Mouse (Mus musculus) cerebellum, adult 2 months (tissue): ENCODE results near the gene Sdhc. TPM values are rescaled to one million over a fixed set of nuclear protein-coding genes. Genes with fewer than 3 reads are reported as not detected.
"Not testable (repeated sequence)": the region's sequence is repeated elsewhere in the genome, so short reads cannot be mapped to it uniquely, and the experiment has no call there.

Experiments
- DNase-seq, 2 experiments: peaks; one replicate each; pipeline ENCODE4 v3.0.0; 2021
- H3K27ac ChIP-seq: fragments of 200-500 bp; 2 replicates; pipeline ENCODE4 v1.5.1; 2012; ENCODE audit warnings: low read length, control low read depth, inconsistent platforms; ENCODE audit not compliant: insufficient read depth
- H3K27me3 ChIP-seq: fragments of 200-500 bp; 2 replicates; pipeline ENCODE4 v1.6.1; 2012; ENCODE audit warnings: inconsistent platforms, mild to moderate bottlenecking, low read length, moderate library complexity; ENCODE audit not compliant: control insufficient read depth, insufficient read depth
- H3K4me1 ChIP-seq: fragments of 200-500 bp; 2 replicates; pipeline ENCODE4 v1.6.1; 2011; ENCODE audit warnings: low read length; ENCODE audit not compliant: control insufficient read depth, insufficient read depth
- H3K4me3 ChIP-seq: fragments of 200-500 bp; replicated peaks from 2 replicates; pipeline ENCODE3; 2011; ENCODE audit warnings: mild to moderate bottlenecking, low read depth, low read length, control low read depth; ENCODE audit not compliant: insufficient read depth
- CTCF ChIP-seq: fragments of 200-500 bp; IDR thresholded peaks from 2 replicates; pipeline ENCODE4 v1.5.1; 2011; ENCODE audit warnings: low read depth, mild to moderate bottlenecking, control low read depth, low read length, moderate library complexity, borderline replicate concordance; ENCODE audit not compliant: insufficient read depth
- POLR2A ChIP-seq: fragments of 200-500 bp; IDR thresholded peaks from 2 replicates; pipeline ENCODE4 v1.6.1; 2011; ENCODE audit warnings: low read length, control low read depth, borderline replicate concordance; ENCODE audit not compliant: insufficient read depth
- WGBS: fragments of 180-500 bp; shearing (Covaris S2); methylation state at CpG from one replicate; pipeline ENCODE4 v1.1.7; 2018; 5-methylcytosine and 5-hydroxymethylcytosine counted together
- polyA plus RNA-seq: library from polyadenylated mRNA; depleted of rRNA; stranded (reverse); fragments of >200 nt; gene quantifications from 2 replicates; pipeline ENCODE4 v1.2.3, GENCODE M21; 2012

Sdhc gene
- polyA plus RNA-seq, 1 experiment = 302 TPM

DNA sequence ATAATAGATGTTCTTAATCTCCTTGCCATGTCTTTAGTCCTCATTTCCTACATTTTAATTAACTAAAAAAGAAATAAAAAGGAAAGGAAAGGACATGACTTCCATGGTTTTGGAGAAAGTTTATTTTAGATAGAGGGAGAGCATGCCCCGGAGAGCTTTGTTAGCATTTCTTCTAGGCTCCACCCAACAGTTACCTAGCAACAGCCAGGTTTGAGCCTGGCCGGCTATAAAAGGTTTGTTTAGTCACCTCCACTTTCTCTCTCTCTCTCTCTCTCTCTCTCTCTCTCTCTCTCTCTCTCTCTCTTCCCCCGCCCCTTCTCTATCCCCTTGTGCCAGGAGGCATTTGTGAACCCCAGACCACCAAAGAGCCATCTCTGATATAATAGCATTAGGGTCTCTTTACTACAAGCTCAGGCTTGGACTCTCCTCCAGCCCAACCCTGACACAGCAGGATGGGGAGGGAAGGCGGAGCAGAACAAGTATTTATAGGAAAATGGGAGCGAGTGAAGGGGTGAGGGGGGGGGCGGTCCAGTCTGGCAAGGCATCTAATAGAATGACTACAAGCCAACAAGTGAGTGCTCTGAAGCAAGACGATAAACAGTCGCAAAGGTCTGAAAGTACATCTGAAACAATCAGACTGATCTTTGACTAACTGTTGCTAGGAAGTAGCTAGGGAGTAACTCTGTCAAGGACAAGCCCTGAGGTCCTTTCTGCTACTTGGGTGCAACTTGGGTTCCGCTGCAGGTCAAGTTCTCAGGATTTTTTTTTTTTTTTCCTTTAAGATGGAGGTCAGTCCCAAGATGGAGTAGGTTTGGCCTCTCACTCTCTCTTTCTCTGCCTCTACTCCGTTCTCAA, 54.1 kb downstream of the Sdhc start:
- H3K4me3 ChIP-seq = no peak overlapping the region
- no peak for TF ChIP-seq CTCF
- H3K4me1 ChIP-seq = no peaks in the 10 kb centered on the region
- no peak overlapping the region for H3K27ac ChIP-seq
- no peaks in the 10 kb centered on the region for H3K27me3 ChIP-seq
- DNase-seq = no peak
- 26% methylated on average over 10 of the region's 10 CpGs for WGBS

GRCm38 (mm10) chr1:171094424-171094823, 56.0 kb downstream of the Sdhc start:
- Histone ChIP-seq H3K27me3 (no peaks in the 10 kb centered on the region), H3K4me3 (no peak overlapping the region), H3K4me1 (no peaks in the 10 kb centered on the region), H3K27ac (no peak overlapping the region)
- no peak for DNase-seq
- TF ChIP-seq POLR2A (no peak), CTCF (no peak)
- WGBS = 93% methylated on average over 4 of the region's 4 CpGs

GRCm38 (mm10) chr1:171090761-171091160, 59.6 kb downstream of the Sdhc start:
- H3K27ac ChIP-seq = no peak overlapping the region
- no peaks in the 10 kb centered on the region; the same call in 1 of the 2 replicates for H3K27me3 ChIP-seq
- no peak overlapping the region for H3K4me3 ChIP-seq
- no peak for DNase-seq
- 73% methylated on average over 2 of the region's 2 CpGs for WGBS
- TF ChIP-seq POLR2A (no peak), CTCF (no peak)
- H3K4me1 ChIP-seq = no peaks in the 10 kb centered on the region

DNA sequence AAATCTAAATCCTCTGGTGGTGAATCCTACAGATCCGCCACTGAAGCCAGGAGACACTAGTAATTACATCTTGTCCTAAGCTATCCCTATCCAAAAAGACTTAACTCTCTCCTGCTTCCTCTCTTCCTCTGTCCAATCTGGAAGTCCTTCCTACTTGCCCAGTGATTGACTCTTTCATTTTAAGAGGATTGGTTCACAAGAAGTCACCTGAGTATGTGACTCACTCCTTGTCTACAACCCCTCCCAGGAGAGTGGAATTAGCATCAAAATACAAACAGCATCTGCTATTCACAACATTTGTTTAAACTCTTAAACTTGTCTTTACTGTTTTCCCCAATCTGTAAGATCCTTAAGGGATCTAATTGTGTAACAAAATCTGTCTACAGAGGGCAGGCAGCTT, 60.5 kb downstream of the Sdhc start:
- DNase-seq = no peak
- 97% methylated on average over 1 of the region's 1 CpGs for WGBS
- Histone ChIP-seq H3K4me3 (no peak overlapping the region), H3K4me1 (no peaks in the 10 kb centered on the region), H3K27ac (no peak overlapping the region), H3K27me3 (no peaks in the 10 kb centered on the region; the same call in 1 of the 2 replicates)
- TF ChIP-seq CTCF (no peak), POLR2A (no peak)

DNA sequence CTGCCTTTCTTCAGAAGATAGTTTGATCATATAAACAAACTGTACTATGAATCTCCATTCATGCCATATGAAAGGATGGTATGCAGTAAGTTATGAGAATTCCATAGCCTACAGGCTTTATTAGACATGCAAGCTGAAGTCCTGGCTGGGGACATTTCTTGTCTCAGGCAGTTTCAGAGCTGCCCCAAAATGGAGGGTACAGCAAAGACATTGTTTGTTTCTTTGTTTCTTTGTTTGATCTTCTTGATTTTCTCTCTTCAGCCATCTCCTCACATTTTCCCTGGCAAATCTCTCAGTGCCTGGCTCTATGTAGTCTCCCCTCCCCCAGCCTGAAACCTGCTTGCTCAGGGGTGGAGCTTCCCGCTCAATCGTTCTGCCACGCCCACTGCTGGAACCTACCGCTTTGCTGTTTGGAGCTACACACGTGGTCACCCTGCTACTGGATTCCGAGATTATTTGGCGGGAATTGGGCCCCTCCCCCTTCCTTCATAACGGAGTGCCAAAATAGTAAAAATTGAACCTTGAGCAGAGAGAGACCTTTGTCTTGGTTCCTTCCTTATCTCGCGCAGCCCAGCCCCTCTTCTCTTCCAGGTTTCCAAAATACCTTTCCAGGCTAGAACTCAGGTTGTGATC, 62.0 kb downstream of the Sdhc start:
- not testable (repeated sequence) for H3K27ac ChIP-seq, DNase-seq, H3K27me3 ChIP-seq, H3K4me3 ChIP-seq, H3K4me1 ChIP-seq
- WGBS = 9% methylated on average over 10 of the region's 10 CpGs

DNA sequence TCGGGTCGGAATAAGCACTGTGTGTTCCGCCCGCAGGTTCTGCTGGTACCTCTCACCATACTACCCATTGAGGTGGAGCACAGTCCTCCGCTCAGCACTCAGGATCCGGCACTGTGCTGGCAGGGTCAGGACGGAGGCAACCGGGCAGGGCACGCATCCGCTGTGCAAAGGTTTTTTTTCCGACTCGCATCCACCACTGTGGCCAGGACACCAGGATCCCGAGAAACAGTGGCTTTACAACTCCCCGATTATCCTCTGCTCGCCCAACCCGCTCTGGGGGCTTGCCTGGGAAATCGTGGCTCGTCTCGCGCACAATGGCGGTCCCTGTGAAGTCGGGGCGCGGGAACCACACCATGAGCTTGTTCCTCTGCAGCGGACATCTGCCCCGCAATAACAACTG, 64.7 kb downstream of the Sdhc start:
- H3K4me1 ChIP-seq = no peaks in the 10 kb centered on the region
- under 1% methylated on average over 26 of the region's 26 CpGs for WGBS
- DNase-seq = no peak
- no peak overlapping the region for H3K27ac ChIP-seq
- peak overlapping the region; percentile 71 for H3K4me3 ChIP-seq
- no peaks in the 10 kb centered on the region; the same call in 1 of the 2 replicates for H3K27me3 ChIP-seq
- no peak for TF ChIP-seq CTCF
- no peak for TF ChIP-seq POLR2A

- not testable (repeated sequence) for H3K27ac ChIP-seq, H3K4me1 ChIP-seq, H3K4me3 ChIP-seq, H3K27me3 ChIP-seq, DNase-seq
- WGBS = 33% methylated on average over 11 of the region's 17 CpGs
Measured at GRCm38 (mm10) chr1:171081512-171082231, 68.7 kb downstream of the Sdhc start.

GRCm38 (mm10) chr1:171079825-171080224, 70.6 kb downstream of the Sdhc start:
- H3K27me3 ChIP-seq, H3K27ac ChIP-seq, DNase-seq, H3K4me1 ChIP-seq, H3K4me3 ChIP-seq: not testable (repeated sequence)
- no CpG with 5 or more reads among the region's 43 CpGs for WGBS

- H3K27me3 ChIP-seq, DNase-seq, H3K4me1 ChIP-seq, H3K4me3 ChIP-seq, H3K27ac ChIP-seq: not testable (repeated sequence)
- 0% methylated on average over 1 of the region's 35 CpGs for WGBS
Measured at GRCm38 (mm10) chr1:171079345-171079744, 71.1 kb downstream of the Sdhc start.

GRCm38 (mm10) chr1:171078419-171078818, 72.0 kb downstream of the Sdhc start:
- H3K4me3 ChIP-seq, H3K27me3 ChIP-seq, H3K27ac ChIP-seq, DNase-seq, H3K4me1 ChIP-seq: not testable (repeated sequence)
- 16% methylated on average over 12 of the region's 12 CpGs for WGBS

GRCm38 (mm10) chr1:171077955-171078354, 72.4 kb downstream of the Sdhc start:
- 1% methylated on average over 20 of the region's 27 CpGs for WGBS
- not testable (repeated sequence) for H3K4me1 ChIP-seq, H3K4me3 ChIP-seq, H3K27ac ChIP-seq, H3K27me3 ChIP-seq
- DNase-seq = peak; percentile 31 to 44
